Mouse (Mus musculus) liver, embryonic 14.5 days (tissue): Measurements from ENCODE around the gene Grik5.

ENCODE experiments used
- CTCF ChIP-seq: IDR thresholded peaks from 2 replicates; pipeline ENCODE4 v1.5.1; 2016; ENCODE audit warnings: antibody characterized with exemption, low read depth, control low read depth
- EP300 ChIP-seq: IDR thresholded peaks from 2 replicates; pipeline ENCODE4 v1.6.1; 2016; ENCODE audit warnings: antibody characterized with exemption, low read depth

GRCm38 (mm10) chr7:25006586-25007364 lies 65.4 kb downstream of the Grik5 start:
- TF ChIP-seq CTCF (no peak), EP300 (no peak)
